Mouse (Mus musculus) liver, embryonic 14.5 days (tissue): ENCODE data around the gene Sgf29.

Experiments
- CTCF ChIP-seq: IDR thresholded peaks from 2 replicates; pipeline ENCODE4 v1.5.1; 2016; ENCODE audit warnings: antibody characterized with exemption, low read depth, control low read depth
- EP300 ChIP-seq: IDR thresholded peaks from 2 replicates; pipeline ENCODE4 v1.6.1; 2016; ENCODE audit warnings: antibody characterized with exemption, low read depth

DNA sequence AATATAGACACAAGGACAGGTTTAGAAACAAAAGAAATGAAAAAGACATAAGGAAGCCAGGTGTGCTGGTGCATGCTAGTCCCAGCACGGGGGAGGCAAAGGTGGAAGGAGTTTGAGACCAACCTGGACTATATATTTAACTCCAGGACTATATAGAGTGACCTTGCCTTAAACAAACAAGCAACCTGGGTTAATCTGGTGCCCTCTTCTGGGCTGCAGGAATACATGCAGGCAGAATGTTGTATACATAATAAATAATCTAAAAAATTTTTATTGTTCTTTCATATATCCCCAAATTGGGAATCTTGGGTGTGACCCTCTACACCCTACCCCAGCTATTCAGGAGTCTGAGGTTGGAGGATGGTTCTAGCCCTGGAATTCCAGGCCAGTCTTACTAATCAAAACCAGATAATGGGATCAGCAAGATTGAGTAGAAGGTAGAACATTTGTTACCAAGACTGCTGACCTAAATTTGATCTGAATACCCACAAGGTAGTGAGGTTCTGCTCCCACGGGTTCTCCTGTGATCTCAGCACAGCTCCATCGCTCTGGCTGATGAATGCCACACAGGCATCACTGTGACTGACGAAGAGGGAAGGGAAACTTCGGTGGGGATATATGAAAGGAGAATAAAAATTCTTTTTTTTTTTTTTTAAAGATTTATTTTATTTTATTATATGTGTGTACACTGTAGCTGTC lies 6.4 kb upstream of the Sgf29 start:
- TF ChIP-seq EP300 (no peak), CTCF (no peak; the same call in 1 of the 2 replicates)
